Mouse (Mus musculus) midbrain, embryonic 13.5 days (tissue): ENCODE measurements around the gene Cracr2b. TPM values are rescaled to one million over a fixed set of nuclear protein-coding genes. Genes with fewer than 3 reads are reported as not detected.

Experiments
- ATAC-seq: fragments of 200-750 bp; cut with Nextera tagmentation; 2 replicates; pipeline ENCODE4 v1.8.0; 2017; ENCODE audit warnings: mild to moderate bottlenecking, moderate TSS enrichment, moderate library complexity
- H3K27ac ChIP-seq: fragments of 300-500 bp; sonication (generic); 2 replicates; pipeline ENCODE4 v1.5.1; 2015; ENCODE audit warnings: inconsistent platforms, mild to moderate bottlenecking, moderate library complexity
- H3K27me3 ChIP-seq: fragments of 300-500 bp; sonication (generic); 2 replicates; pipeline ENCODE4 v1.6.1; 2015; ENCODE audit warnings: mild to moderate bottlenecking, inconsistent platforms
- H3K36me3 ChIP-seq: fragments of 300-500 bp; sonication (generic); 2 replicates; pipeline ENCODE4 v1.6.1; 2015; ENCODE audit warnings: mild to moderate bottlenecking, inconsistent platforms
- H3K4me1 ChIP-seq: fragments of 300-500 bp; sonication (generic); replicated peaks from 2 replicates; pipeline ENCODE4 v1.6.1; 2015; ENCODE audit warnings: inconsistent platforms
- H3K4me2 ChIP-seq: fragments of 300-500 bp; sonication (generic); replicated peaks from 2 replicates; pipeline ENCODE4 v1.6.1; 2015; ENCODE audit warnings: moderate library complexity, mild to moderate bottlenecking, inconsistent platforms
- H3K4me3 ChIP-seq: fragments of 300-500 bp; sonication (generic); replicated peaks from 2 replicates; pipeline ENCODE4 v1.5.1; 2015; ENCODE audit warnings: mild to moderate bottlenecking, inconsistent platforms
- H3K9ac ChIP-seq: fragments of 300-500 bp; sonication (generic); replicated peaks from 2 replicates; pipeline ENCODE4 v1.6.1; 2015; ENCODE audit warnings: mild to moderate bottlenecking, inconsistent platforms
- H3K9me3 ChIP-seq: fragments of 300-500 bp; sonication (generic); 2 replicates; pipeline ENCODE4 v1.6.1; 2016; ENCODE audit warnings: mild to moderate bottlenecking, inconsistent platforms
- WGBS: fragments of 180-500 bp; shearing (Covaris S2); methylation state at CpG from one replicate; pipeline ENCODE4 v1.1.7; 2015; 5-methylcytosine and 5-hydroxymethylcytosine counted together
- polyA plus RNA-seq: library from polyadenylated mRNA; unstranded; fragments of >200 nt; fragmentation: Nextera tagmentation; extraction: Ambion mirVana; gene quantifications from 2 replicates; pipeline ENCODE4 v1.2.1, GENCODE M21; 2015

Gene Cracr2b
- 6.8 TPM in 2 replicates for polyA plus RNA-seq

- Histone ChIP-seq H3K9me3 (no peaks in the 10 kb centered on the region), H3K4me1 (peaks cover 25% of the 10 kb centered on the region), H3K4me3 (peak within 1 kb of the TSS; percentile 36), H3K27ac (no peak within 1 kb of the TSS), H3K27me3 (peaks cover 68% of the 10 kb centered on the region), H3K36me3 (peaks cover 13% of the 10 kb centered on the region), H3K4me2 (peak within 1 kb of the TSS; percentile 61), H3K9ac (peak within 1 kb of the TSS; percentile 59)
- WGBS: 78% methylated on average over 15 of the region's 15 CpGs
- no peak for ATAC-seq
Measured at GRCm38 (mm10) chr7:141460391-141461113, at the start of gene Cracr2b. Cracr2b (plus strand) TSS chr7:141461094.

GRCm38 (mm10) chr7:141411667-141412066, 49.2 kb upstream of the Cracr2b start:
- no peak overlapping the region for H3K4me3 ChIP-seq
- H3K27me3 ChIP-seq: no peaks in the 10 kb centered on the region
- H3K9me3 ChIP-seq: no peaks in the 10 kb centered on the region
- ATAC-seq: no peak
- H3K4me1 ChIP-seq: peaks cover 27% of the 10 kb centered on the region
- H3K9ac ChIP-seq: peak overlapping the region; percentile 23; the same call in 1 of the 2 replicates
- no peak overlapping the region for H3K27ac ChIP-seq
- peaks cover 31% of the 10 kb centered on the region for H3K36me3 ChIP-seq
- H3K4me2 ChIP-seq: no peak overlapping the region
- WGBS: 100% methylated on average over 1 of the region's 1 CpGs

- peaks cover 27% of the 10 kb centered on the region for H3K4me1 ChIP-seq
- peak overlapping the region; percentile 89 for H3K4me2 ChIP-seq
- H3K4me3 ChIP-seq: peak overlapping the region; percentile 76
- peak; percentile 59 for ATAC-seq
- 5% methylated on average over 16 of the region's 16 CpGs for WGBS
- peaks cover 21% of the 10 kb centered on the region for H3K36me3 ChIP-seq
- H3K9me3 ChIP-seq: no peaks in the 10 kb centered on the region
- H3K27ac ChIP-seq: peak overlapping the region; percentile 88
- peak overlapping the region; percentile 93 for H3K9ac ChIP-seq
- H3K27me3 ChIP-seq: no peaks in the 10 kb centered on the region
Measured at GRCm38 (mm10) chr7:141413331-141413730, 47.6 kb upstream of the Cracr2b start.

- H3K27me3 ChIP-seq: 0 out of 2 replicates have a peak, but pooled peaks cover 1% of the 10 kb centered on the region
- peaks cover 17% of the 10 kb centered on the region for H3K36me3 ChIP-seq
- WGBS: under 1% methylated on average over 52 of the region's 56 CpGs
- H3K4me2 ChIP-seq: peak within 1 kb of the TSS; percentile 89
- H3K9ac ChIP-seq: peak within 1 kb of the TSS; percentile 93
- H3K4me1 ChIP-seq: peaks cover 26% of the 10 kb centered on the region
- peak within 1 kb of the TSS; percentile 76 for H3K4me3 ChIP-seq
- ATAC-seq: peak; percentile 92
- peak within 1 kb of the TSS; percentile 88 for H3K27ac ChIP-seq
- no peaks in the 10 kb centered on the region for H3K9me3 ChIP-seq
Measured at GRCm38 (mm10) chr7:141413809-141414584, 46.9 kb upstream of the Cracr2b start, which contains the start of gene Gatd1. Gatd1 (minus strand) TSS chr7:141414136.

- Histone ChIP-seq H3K4me2 (no peak overlapping the region), H3K4me1 (peaks cover 23% of the 10 kb centered on the region), H3K27me3 (0 out of 2 replicates have a peak, but pooled peaks cover 2% of the 10 kb centered on the region), H3K9me3 (no peaks in the 10 kb centered on the region), H3K36me3 (no peaks in the 10 kb centered on the region), H3K4me3 (no peak overlapping the region), H3K27ac (no peak overlapping the region), H3K9ac (no peak overlapping the region)
- ATAC-seq: no peak
- 80% methylated on average over 6 of the region's 6 CpGs for WGBS
Measured at GRCm38 (mm10) chr7:141416144-141416841, 44.6 kb upstream of the Cracr2b start.

- ATAC-seq: no peak
- H3K9me3 ChIP-seq: no peaks in the 10 kb centered on the region
- peaks cover 10% of the 10 kb centered on the region for H3K4me1 ChIP-seq
- H3K4me2 ChIP-seq: no peak overlapping the region
- no peaks in the 10 kb centered on the region for H3K36me3 ChIP-seq
- no peak overlapping the region for H3K4me3 ChIP-seq
- no peak overlapping the region for H3K9ac ChIP-seq
- no peak overlapping the region for H3K27ac ChIP-seq
- 0 out of 2 replicates have a peak, but pooled peaks cover 2% of the 10 kb centered on the region for H3K27me3 ChIP-seq
- WGBS: 77% methylated on average over 8 of the region's 8 CpGs
Measured at GRCm38 (mm10) chr7:141417731-141418681, 42.9 kb upstream of the Cracr2b start.

- H3K9ac ChIP-seq: no peak overlapping the region
Measured at GRCm38 (mm10) chr7:141418970-141419369, 41.9 kb upstream of the Cracr2b start.

GRCm38 (mm10) chr7:141420030-141420702, 40.7 kb upstream of the Cracr2b start:
- Histone ChIP-seq H3K9me3 (no peaks in the 10 kb centered on the region), H3K36me3 (no peaks in the 10 kb centered on the region), H3K4me2 (no peak overlapping the region), H3K4me3 (no peak overlapping the region), H3K4me1 (no peaks in the 10 kb centered on the region), H3K9ac (no peak overlapping the region), H3K27me3 (0 out of 2 replicates have a peak, but pooled peaks cover 2% of the 10 kb centered on the region), H3K27ac (no peak overlapping the region)
- no peak for ATAC-seq
- WGBS: 83% methylated on average over 9 of the region's 9 CpGs

More at GRCm38 (mm10) chr7:141418970-141419369, 41.9 kb upstream of the Cracr2b start:
- no peak overlapping the region for H3K27ac ChIP-seq
- no peak for ATAC-seq
- no peak overlapping the region for H3K4me2 ChIP-seq
- no peak overlapping the region for H3K4me3 ChIP-seq
- no peaks in the 10 kb centered on the region for H3K36me3 ChIP-seq
- no peaks in the 10 kb centered on the region for H3K9me3 ChIP-seq
- H3K27me3 ChIP-seq: 0 out of 2 replicates have a peak, but pooled peaks cover 2% of the 10 kb centered on the region
- H3K4me1 ChIP-seq: peaks cover 5% of the 10 kb centered on the region; the same call in 1 of the 2 replicates
- WGBS: 78% methylated on average over 7 of the region's 7 CpGs

- Histone ChIP-seq H3K9me3 (no peaks in the 10 kb centered on the region), H3K27me3 (0 out of 2 replicates have a peak, but pooled peaks cover 2% of the 10 kb centered on the region), H3K4me1 (peaks cover 7% of the 10 kb centered on the region), H3K9ac (no peak overlapping the region), H3K36me3 (peaks cover 17% of the 10 kb centered on the region; the same call in 1 of the 2 replicates), H3K4me3 (no peak overlapping the region), H3K27ac (no peak overlapping the region), H3K4me2 (no peak overlapping the region)
- ATAC-seq: no peak
- 74% methylated on average over 4 of the region's 4 CpGs for WGBS
Measured at GRCm38 (mm10) chr7:141423811-141424210, 37.1 kb upstream of the Cracr2b start.

- H3K9me3 ChIP-seq: no peaks in the 10 kb centered on the region
- no peaks in the 10 kb centered on the region for H3K27me3 ChIP-seq
- no peak for ATAC-seq
- peaks cover 23% of the 10 kb centered on the region for H3K4me1 ChIP-seq
- no peak overlapping the region for H3K9ac ChIP-seq
- 87% methylated on average over 12 of the region's 12 CpGs for WGBS
- H3K36me3 ChIP-seq: peaks cover 38% of the 10 kb centered on the region
- H3K4me3 ChIP-seq: no peak overlapping the region
- no peak overlapping the region for H3K4me2 ChIP-seq
- no peak overlapping the region for H3K27ac ChIP-seq
Measured at GRCm38 (mm10) chr7:141426948-141427730, 33.8 kb upstream of the Cracr2b start.
